Mouse (Mus musculus) bone marrow, adult 2 months (tissue): Measurements from ENCODE around the gene Plekhg2.

Experiments used
- CTCF ChIP-seq: fragments of 200-500 bp; IDR thresholded peaks from 2 replicates; pipeline ENCODE4 v1.5.1; 2011; ENCODE audit warnings: low read length, control low read depth; ENCODE audit not compliant: control insufficient read depth, insufficient read depth
- POLR2A ChIP-seq: fragments of 200-500 bp; IDR thresholded peaks from 2 replicates; pipeline ENCODE4 v1.6.1; 2011; ENCODE audit warnings: low read depth, mild to moderate bottlenecking, control low read depth, low read length, borderline replicate concordance; ENCODE audit not compliant: control insufficient read depth

DNA sequence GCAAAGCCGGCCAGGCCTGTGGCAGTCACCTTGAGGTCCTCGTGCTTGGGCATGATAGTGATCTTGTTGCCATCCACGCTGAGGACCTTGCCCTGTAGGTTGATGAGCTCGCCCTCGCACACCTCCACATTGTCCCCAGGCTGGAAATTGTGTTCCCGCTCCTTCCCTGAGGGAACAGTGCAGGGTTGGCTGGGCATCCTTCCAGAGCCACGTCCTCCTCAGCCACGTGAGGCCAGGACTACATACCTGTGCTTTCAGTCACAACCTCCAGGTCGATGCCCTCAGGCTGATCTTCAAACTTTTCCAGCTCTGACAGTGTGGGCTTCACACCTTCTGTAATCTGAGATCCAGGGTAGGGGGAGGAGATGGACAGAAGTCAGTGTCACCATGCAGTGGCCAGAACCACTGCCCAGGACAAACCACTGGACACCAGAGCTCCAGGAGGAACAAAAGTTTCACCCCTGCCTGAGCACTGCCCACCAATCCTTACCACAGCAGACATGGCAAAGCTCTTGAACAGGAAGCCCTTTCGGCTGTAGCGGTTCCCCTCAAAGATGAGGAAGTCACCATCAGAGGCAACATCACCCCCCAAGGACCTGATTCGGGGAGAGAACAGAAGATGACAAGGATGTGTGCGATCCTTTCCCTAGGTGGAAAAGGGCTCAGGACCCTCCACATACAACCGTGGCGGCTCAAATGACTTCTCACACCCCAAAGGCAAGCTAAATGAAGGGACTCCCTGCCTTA lies 50.3 kb downstream of the Plekhg2 start:
- TF ChIP-seq CTCF (no peak), POLR2A (no peak)
